In the genomic region with DNA sequence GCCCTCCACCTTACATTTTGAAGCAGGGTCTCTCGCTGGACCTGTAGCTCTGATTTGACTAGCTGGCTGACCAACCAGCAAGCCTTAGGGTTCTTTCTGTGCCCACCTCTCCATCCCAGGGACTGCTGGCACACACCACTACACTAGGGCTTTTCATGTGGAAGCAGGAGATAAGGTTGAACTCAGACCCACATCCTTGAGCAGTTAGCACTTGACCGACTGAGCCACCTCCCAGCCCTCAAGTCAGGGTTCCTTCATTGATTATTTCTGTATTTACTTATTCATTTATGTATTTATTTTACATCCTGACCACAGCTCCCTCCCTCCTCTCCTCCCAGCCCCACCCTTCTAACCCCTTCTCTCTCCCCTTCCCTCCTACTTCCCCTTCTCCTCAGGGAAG, we compare ENCODE assay signal across 28 mouse cellular contexts.
"Had no signal": no experiment of that assay in that cellular context is flagged by ENCODE, and none has a peak within 500 bp of the region (broad histone marks: within the 10 kb centered on the region; RNA-seq: fewer than 3 reads in every experiment).

No protein-coding gene starts in this region.

- H3K9ac ChIP-seq: embryonic facial prominence, embryonic 12.5 days; embryonic facial prominence, embryonic 13.5 days; embryonic facial prominence, embryonic 15.5 days; forebrain, embryonic 12.5 days; forebrain, embryonic 13.5 days; forebrain, embryonic 15.5 days; forebrain, postnatal 0 days had no signal

- H3K27me3 ChIP-seq: embryonic facial prominence, embryonic 12.5 days; embryonic facial prominence, embryonic 13.5 days; embryonic facial prominence, embryonic 15.5 days; forebrain, embryonic 12.5 days; forebrain, embryonic 13.5 days; forebrain, embryonic 15.5 days had no signal

- H3K4me2 ChIP-seq: embryonic facial prominence, embryonic 12.5 days; embryonic facial prominence, embryonic 13.5 days; embryonic facial prominence, embryonic 15.5 days; forebrain, embryonic 12.5 days; forebrain, embryonic 13.5 days; forebrain, embryonic 15.5 days had no signal

- ATAC-seq: forebrain, embryonic 13.5 days; forebrain, embryonic 14.5 days; forebrain, embryonic 15.5 days; forebrain, embryonic 16.5 days; forebrain, postnatal 0 days had no signal

- H3K27ac ChIP-seq: embryonic facial prominence, embryonic 10.5 days; embryonic facial prominence, embryonic 12.5 days; embryonic facial prominence, embryonic 13.5 days; embryonic facial prominence, embryonic 15.5 days; forebrain, embryonic 10.5 days; forebrain, embryonic 12.5 days; forebrain, embryonic 13.5 days; forebrain, embryonic 15.5 days; gastrocnemius, adult 2 months; heart, adult 2 months had no signal

- DNase-seq: cerebellum, adult 2 months; cerebellum, adult 8-10 months; cerebellum, adult 9-10 months; cerebellum, adult 9-11 months; cerebellum, postnatal 14 days; cerebellum, postnatal 25 days; cerebellum, postnatal 36 days; embryo, embryonic 11 days; forebrain, postnatal 0 days; gastrocnemius, adult 2 months; gastrocnemius, postnatal 10 days; gastrocnemius, postnatal 14 days; gastrocnemius, postnatal 25 days; gastrocnemius, postnatal 36 days; heart, adult 11 months; heart, adult 18-20 months; heart, adult 2 months had no signal

- H3K9me3 ChIP-seq: embryonic facial prominence, embryonic 10.5 days; embryonic facial prominence, embryonic 12.5 days; embryonic facial prominence, embryonic 13.5 days; embryonic facial prominence, embryonic 15.5 days; forebrain, embryonic 10.5 days; forebrain, embryonic 12.5 days; forebrain, embryonic 13.5 days; forebrain, embryonic 15.5 days had no signal

- H3K4me3 ChIP-seq: embryonic facial prominence, embryonic 10.5 days; embryonic facial prominence, embryonic 12.5 days; embryonic facial prominence, embryonic 13.5 days; embryonic facial prominence, embryonic 15.5 days; erythroblast, embryonic 14.5 days; forebrain, embryonic 10.5 days; forebrain, embryonic 12.5 days; forebrain, embryonic 13.5 days; forebrain, embryonic 15.5 days; gastrocnemius, adult 2 months; heart, adult 2 months had no signal

- H3K4me1 ChIP-seq: embryonic facial prominence, embryonic 10.5 days; embryonic facial prominence, embryonic 12.5 days; embryonic facial prominence, embryonic 13.5 days; embryonic facial prominence, embryonic 15.5 days; forebrain, embryonic 15.5 days had no signal

- H3K36me3 ChIP-seq: embryonic facial prominence, embryonic 10.5 days; embryonic facial prominence, embryonic 12.5 days; embryonic facial prominence, embryonic 13.5 days; embryonic facial prominence, embryonic 15.5 days; forebrain, embryonic 10.5 days; forebrain, embryonic 12.5 days; forebrain, embryonic 15.5 days had no signal
